Mouse (Mus musculus) gastrocnemius, adult 2 months (tissue): ENCODE results near the gene Srgap1. TPM values are rescaled to one million over a fixed set of nuclear protein-coding genes. Genes with fewer than 3 reads are reported as not detected.

ENCODE experiments used
- DNase-seq: peaks from one replicate; pipeline ENCODE4 v3.0.0; 2022
- H3K27ac ChIP-seq: fragments of 200-600 bp; 2 replicates; pipeline ENCODE4 v1.8.1; 2022; ENCODE audit warnings: mild to moderate bottlenecking
- H3K4me3 ChIP-seq: fragments of 200-600 bp; 2 replicates; pipeline ENCODE4 v1.8.1; 2022; ENCODE audit warnings: mild to moderate bottlenecking, moderate library complexity
- CTCF ChIP-seq: fragments of 200-600 bp; IDR thresholded peaks from 2 replicates; pipeline ENCODE4 v1.8.1; 2022; ENCODE audit warnings: antibody characterized with exemption, mild to moderate bottlenecking, moderate library complexity
- intact Hi-C: fragments of 180-260 bp; cut with DNase I; formaldehyde crosslinking; loops from one replicate; pipeline ENCODE4 v1.15.1; 2025
- total RNA-seq, 2 experiments: library from RNA; stranded (reverse); gene quantifications; 2 replicates each; pipeline ENCODE4 v1.2.3; 2021

Gene Srgap1
- total RNA-seq, 2 experiments from 2014 or later: 0.38 to 0.89 TPM

- no peak for TF ChIP-seq CTCF
- intact Hi-C loops: no loop called here
- DNase-seq: no peak
- Histone ChIP-seq H3K4me3 (no peak overlapping the region), H3K27ac (no peak overlapping the region)
These were observed 7.5 kb downstream of the Srgap1 start for GRCm38 (mm10) chr10:122039566-122039965.

- no peak overlapping the region for H3K27ac ChIP-seq
- no peak overlapping the region; the same call in 1 of the 2 replicates for H3K4me3 ChIP-seq
- no peak for DNase-seq
- TF ChIP-seq CTCF: no peak
- intact Hi-C loops: no loop called here
These were observed 8.6 kb downstream of the Srgap1 start for GRCm38 (mm10) chr10:122038554-122038953.

DNA sequence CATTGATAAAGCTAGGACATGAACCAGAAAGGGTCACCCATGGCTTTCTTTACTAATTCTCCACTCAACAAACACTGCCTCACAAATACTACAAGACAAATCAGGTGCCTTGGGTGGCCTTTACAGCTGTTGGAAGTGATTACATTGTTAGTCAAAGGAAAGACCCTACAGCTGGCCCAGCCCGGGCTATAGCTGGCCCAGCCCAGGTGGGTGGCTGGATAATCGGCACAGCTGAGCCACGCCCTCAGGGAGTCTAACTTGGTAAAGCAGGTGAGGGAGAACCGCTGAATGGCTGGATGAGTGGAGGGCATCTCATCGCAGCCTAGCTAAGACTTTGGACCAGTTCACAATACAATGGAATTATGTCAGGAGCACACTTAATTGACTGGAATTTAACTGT is 13.8 kb downstream of the Srgap1 start:
- intact Hi-C loops: no loop called here
- H3K4me3 ChIP-seq: no peak overlapping the region
- no peak for TF ChIP-seq CTCF
- no peak for DNase-seq
- H3K27ac ChIP-seq: no peak overlapping the region

DNA sequence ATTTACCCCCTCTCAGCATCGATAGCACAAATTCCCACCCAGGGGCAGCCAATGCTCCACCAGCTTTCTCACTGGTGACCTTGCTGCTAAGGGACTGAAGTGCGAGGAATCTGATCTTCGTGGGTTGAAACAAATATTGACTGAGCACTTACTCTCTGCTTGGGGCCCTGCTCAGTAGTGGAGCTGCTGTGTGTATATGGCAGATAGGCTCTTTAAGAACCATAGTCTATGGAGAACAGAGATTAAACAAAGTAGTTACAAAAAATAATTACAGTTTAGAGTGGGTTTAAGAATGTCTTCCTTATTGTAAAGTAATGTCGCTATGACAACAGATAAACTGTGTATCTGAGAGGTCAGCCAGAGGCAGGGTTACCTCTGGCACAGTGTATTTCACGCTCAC is 16.7 kb downstream of the Srgap1 start:
- DNase-seq: no peak
- no peak for TF ChIP-seq CTCF
- H3K27ac ChIP-seq: no peak overlapping the region
- intact Hi-C loops: no loop called here
- H3K4me3 ChIP-seq: no peak overlapping the region

DNA sequence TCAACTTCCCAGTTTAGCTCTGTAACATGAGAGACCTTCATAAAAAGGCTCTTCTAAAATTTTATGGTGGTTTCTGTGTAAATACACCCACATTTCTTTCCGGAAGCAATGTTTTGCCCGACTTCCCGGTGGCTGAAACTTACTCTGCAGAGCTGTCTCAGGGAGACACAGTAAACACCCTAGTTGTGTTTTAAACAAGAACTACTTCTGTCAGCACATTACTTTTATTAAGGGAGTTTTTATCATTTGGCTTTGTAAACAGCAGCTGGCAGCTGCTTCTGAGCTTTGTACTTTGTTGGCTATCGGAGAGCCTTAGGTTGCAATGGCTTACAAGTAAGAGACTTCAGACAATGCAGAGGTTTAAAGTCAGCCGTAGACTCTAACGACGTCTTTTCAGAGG is 17.4 kb downstream of the Srgap1 start:
- H3K27ac ChIP-seq: no peak overlapping the region
- intact Hi-C loops: loop anchor here (10.0 kb wide), 1 partner anchor 55 kb away; no protein-coding TSS in a partner anchor
- TF ChIP-seq CTCF: no peak
- peak overlapping the region; percentile 61 for H3K4me3 ChIP-seq
- no peak for DNase-seq

DNA sequence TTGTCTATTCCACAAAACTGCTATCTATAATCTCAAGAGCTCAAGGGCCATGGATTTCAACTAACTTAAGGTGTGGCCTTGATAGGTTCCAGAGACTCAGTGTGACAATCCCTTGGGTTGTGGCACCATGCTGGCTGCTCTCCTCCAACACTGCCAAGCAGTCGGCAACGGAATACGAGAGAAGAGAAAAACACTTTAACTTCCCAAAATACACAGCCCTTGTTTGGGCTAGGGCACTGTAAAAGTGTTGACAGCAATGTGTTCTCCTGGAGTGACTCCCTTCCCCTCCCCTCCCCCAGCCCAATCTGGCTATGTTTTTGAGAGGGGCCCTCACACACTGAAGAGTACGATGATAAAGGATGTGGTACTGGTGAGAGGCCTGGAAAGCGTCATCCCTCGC is 21.9 kb downstream of the Srgap1 start:
- TF ChIP-seq CTCF: no peak
- Histone ChIP-seq H3K4me3 (no peak overlapping the region), H3K27ac (no peak overlapping the region)
- intact Hi-C loops: loop anchor here (10.0 kb wide), 1 partner anchor 50 kb away; no protein-coding TSS in a partner anchor
- DNase-seq: no peak

DNA sequence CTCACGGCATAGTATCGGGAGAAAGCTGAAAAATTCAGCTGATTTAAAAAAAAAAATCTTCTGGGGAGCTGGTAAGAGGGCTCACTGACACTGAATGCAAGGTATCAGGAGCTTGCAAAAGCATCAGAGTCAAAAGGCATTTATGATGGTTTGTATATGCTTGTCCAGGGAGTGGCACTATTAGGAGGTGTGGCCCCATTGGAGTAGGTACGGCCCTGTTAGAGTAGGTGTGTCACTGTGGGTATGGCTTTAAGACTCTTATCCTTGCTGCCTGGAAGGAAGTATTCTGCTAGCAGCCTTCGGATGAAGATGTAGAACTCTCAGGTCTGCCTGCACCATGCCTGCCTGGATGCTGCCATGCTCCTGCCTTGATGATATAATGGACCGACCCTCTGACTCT is 26.2 kb downstream of the Srgap1 start:
- intact Hi-C loops: loop anchor here (10.0 kb wide), 1 partner anchor 46 kb away; no protein-coding TSS in a partner anchor
- TF ChIP-seq CTCF: no peak
- Histone ChIP-seq H3K4me3 (no peak overlapping the region), H3K27ac (no peak overlapping the region)
- DNase-seq: no peak

GRCm38 (mm10) chr10:122020255-122020654 is 26.9 kb downstream of the Srgap1 start:
- intact Hi-C loops: loop anchor here (10.0 kb wide), 1 partner anchor 45 kb away; no protein-coding TSS in a partner anchor
- no peak overlapping the region for H3K27ac ChIP-seq
- no peak for TF ChIP-seq CTCF

DNA sequence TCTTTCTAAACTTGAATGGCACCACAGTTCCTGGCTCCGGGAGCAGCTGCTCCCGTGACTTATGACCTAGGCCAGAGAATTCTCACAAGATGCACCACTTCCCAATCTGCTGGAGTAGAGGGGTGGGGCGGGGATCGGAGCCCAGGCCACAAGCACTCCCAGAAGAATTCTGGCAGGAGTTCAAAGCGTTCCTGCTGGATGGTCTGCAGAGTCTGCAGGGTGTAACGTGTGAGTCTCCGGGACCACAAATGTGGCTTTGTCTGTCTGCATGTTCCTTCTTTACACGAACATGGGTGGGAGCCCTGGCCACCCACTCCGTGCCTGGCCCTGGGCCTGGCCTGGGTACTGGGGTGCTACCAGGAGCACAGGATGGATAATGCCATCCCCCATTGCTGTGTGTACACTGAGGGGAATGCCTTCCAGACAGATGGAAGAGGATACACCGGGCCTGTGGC is 28.5 kb downstream of the Srgap1 start:
- Histone ChIP-seq H3K27ac (no peak overlapping the region), H3K4me3 (no peak overlapping the region)
- TF ChIP-seq CTCF: no peak
- DNase-seq: peak; percentile 49
- intact Hi-C loops: no loop called here

More at GRCm38 (mm10) chr10:122020255-122020654, 26.9 kb downstream of the Srgap1 start:
- no peak for DNase-seq
- no peak overlapping the region for H3K4me3 ChIP-seq

GRCm38 (mm10) chr10:122017743-122018142 is 29.4 kb downstream of the Srgap1 start:
- no peak for DNase-seq
- no peak for TF ChIP-seq CTCF
- intact Hi-C loops: no loop called here
- Histone ChIP-seq H3K4me3 (no peak overlapping the region), H3K27ac (no peak overlapping the region)

DNA sequence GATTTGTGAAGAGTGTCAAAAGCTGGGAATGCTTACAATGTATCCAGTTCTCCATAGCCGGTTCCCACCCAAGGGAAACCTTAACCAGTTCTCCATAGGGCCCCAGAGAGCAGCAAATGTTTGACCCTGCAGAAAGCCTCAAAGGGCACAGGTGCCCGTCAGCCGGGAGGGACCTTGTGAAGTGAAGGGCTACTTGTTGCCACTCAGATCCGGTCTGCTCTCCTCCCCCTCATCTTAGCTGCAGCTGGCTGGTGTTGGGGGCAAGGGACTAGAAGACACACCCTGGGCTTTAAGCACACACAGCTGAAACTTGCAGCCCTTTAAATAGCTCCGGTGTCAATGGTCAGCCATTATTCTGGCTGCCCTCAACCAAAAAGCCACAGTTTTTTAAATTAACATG is 30.1 kb downstream of the Srgap1 start:
- no peak for DNase-seq
- no peak for TF ChIP-seq CTCF
- Histone ChIP-seq H3K27ac (no peak overlapping the region), H3K4me3 (no peak overlapping the region)
- intact Hi-C loops: no loop called here

GRCm38 (mm10) chr10:122016631-122017030 is 30.5 kb downstream of the Srgap1 start:
- intact Hi-C loops: no loop called here
- H3K27ac ChIP-seq: no peak overlapping the region
- no peak overlapping the region for H3K4me3 ChIP-seq
- no peak for DNase-seq
- no peak for TF ChIP-seq CTCF

DNA sequence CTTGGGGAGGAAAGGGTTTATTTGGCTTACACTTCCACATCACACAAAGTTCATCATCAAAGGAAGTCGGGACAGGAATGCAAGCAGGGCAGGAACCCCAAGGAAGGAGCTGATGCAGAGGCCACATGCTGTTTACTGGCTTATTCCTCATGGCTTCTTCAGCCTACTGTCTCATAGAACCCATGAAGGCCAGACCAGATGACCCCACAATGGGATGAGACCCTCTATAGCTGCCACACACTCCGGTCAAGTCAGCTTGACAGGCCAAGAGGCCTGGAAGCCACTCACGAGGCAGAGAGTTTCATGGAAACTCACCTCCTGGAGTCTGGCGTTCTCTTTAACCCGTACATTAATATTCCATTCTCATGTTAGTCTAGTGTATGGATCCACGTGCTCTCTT is 34.8 kb downstream of the Srgap1 start:
- intact Hi-C loops: no loop called here
- TF ChIP-seq CTCF: no peak
- no peak overlapping the region for H3K27ac ChIP-seq
- H3K4me3 ChIP-seq: no peak overlapping the region
- no peak for DNase-seq

GRCm38 (mm10) chr10:122008731-122009391 is 38.3 kb downstream of the Srgap1 start:
- H3K4me3 ChIP-seq: peak overlapping the region; percentile 47
- H3K27ac ChIP-seq: no peak overlapping the region
- no peak for TF ChIP-seq CTCF
- intact Hi-C loops: no loop called here
- DNase-seq: no peak
